Mouse (Mus musculus) brain, embryonic 14.5 days (tissue): ENCODE measurements around the gene Tdgf1. TPM values are rescaled to one million over a fixed set of nuclear protein-coding genes. Genes with fewer than 3 reads are reported as not detected.

ENCODE experiments used
- DNase-seq: peaks from one replicate; pipeline ENCODE4 v3.0.0-alpha.2; 2011; ENCODE audit warnings: low read depth
- CTCF ChIP-seq: fragments of 200-500 bp; IDR thresholded peaks from 2 replicates; pipeline ENCODE4 v1.5.1; 2012; ENCODE audit warnings: inconsistent platforms, mild to moderate bottlenecking, moderate library complexity, borderline replicate concordance; ENCODE audit not compliant: insufficient read depth, insufficient read length; ENCODE audit errors: extremely low read depth
- POLR2A ChIP-seq: fragments of 200-500 bp; IDR thresholded peaks from 2 replicates; pipeline ENCODE4 v1.6.1; 2012; ENCODE audit warnings: mild to moderate bottlenecking, inconsistent platforms, borderline replicate concordance; ENCODE audit not compliant: poor library complexity, insufficient read depth, insufficient read length, severe bottlenecking; ENCODE audit errors: extremely low read depth
- polyA plus RNA-seq: library from polyadenylated mRNA; depleted of rRNA; stranded (reverse); fragments of >200 nt; gene quantifications from 2 replicates; pipeline ENCODE4 v1.2.3, GENCODE M21; 2012

Tdgf1 gene
- polyA plus RNA-seq, 1 experiment = not detected

DNA sequence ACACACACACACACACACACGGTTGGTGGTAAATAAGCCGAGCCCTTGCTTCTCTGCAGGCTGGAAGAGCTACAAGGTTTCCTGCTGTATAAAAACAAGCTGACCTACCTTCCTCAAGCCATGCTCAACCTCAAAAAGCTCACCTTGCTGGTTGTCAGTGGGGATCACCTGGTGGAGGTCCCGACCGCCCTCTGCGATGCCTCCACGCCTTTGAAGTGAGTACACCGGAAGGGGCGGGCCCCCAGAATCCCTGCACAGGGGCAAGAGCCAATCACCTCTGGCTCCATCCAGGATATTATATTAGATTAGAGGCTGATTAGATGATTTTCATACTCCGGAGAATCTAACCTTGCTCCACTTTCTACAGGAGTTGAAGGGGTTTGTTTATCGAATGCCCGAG is 33.5 kb upstream of the Tdgf1 start:
- no peak for DNase-seq
- no peak for TF ChIP-seq POLR2A

DNA sequence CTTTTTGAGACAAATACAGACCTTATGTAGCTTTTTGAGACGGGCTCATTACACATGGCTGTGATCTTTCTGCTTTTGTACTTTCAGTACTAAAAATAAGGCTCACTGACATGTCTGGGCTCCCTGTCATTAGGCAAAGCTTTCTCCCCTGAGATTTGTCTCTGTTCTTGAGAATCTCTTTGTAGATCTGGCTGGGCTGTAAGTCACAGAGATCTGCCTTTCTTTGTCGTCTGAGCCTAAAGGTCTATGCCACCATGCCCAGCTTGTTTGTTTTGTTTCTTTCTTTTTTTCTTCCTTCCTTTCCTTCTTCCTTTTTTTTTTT is 19.9 kb upstream of the Tdgf1 start:
- TF ChIP-seq POLR2A (no peak), CTCF (no peak)
- DNase-seq = no peak

DNA sequence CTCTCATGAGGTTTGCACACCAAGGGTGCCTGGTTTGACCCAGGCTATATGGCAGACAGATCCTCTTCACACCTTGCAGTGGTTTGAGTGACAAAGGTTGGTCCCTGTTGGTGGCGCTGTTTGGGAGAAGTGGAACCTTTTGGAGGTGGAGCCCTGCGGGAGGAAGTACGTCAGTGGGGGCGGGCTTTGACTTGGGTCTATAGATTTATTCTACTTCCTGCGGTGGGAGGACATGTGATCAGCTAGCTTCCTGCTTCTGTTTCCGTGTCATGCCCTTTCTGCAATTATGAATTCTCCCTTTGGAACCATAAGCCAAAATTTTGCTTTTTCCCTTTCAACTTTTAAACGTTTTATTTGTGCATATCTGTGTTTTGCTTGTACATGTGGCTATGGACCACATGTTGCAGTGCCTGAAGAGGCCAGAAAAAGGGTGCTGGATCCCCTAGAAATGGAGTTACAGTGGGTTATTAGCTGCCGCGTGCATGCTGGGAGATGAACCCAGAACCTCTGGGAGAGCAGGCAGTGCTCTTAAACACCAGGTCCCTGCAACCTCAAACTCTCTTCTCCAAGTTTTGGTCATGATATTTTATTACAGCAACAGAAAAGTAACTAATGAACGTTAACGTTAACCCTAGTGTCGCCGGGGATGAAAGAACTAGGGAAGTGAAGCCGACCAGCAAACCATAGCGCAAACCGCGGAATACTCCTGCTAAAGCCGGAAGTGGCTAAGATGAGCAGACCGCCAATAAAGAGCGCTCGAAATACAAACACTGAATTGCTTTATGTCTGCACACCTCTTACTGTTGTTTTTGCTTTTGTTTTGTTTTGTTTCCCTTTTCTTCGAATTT is 19.3 kb upstream of the Tdgf1 start:
- no peak for DNase-seq
- TF ChIP-seq CTCF (no peak), POLR2A (no peak)

- TF ChIP-seq POLR2A (no peak), CTCF (no peak)
These were observed 17.7 kb upstream of the Tdgf1 start for GRCm38 (mm10) chr9:110963566-110964115.

DNA sequence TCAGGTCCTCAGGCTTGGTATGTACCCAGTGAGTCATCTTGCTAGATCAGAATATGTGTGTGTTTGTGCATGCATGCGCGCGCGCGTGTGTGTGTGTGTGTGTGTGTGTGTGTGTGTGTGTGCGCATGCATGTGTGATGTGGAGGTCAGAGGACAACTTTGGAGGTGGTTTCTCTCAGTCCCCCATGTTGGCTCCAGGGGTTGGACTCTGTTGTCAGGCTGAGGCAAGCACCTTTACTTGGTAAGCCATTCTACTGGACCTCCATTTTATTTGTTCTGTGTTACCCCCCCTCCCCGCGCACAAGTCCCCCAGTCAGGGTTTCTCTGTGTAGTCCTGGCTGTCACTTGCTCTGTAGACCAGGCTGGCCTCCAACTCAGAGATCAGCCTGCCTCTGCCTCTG is 15.4 kb upstream of the Tdgf1 start:
- TF ChIP-seq CTCF = no peak
- TF ChIP-seq POLR2A = no peak
- no peak for DNase-seq

More at GRCm38 (mm10) chr9:110963566-110964115, 17.7 kb upstream of the Tdgf1 start:
- DNase-seq = no peak

DNA sequence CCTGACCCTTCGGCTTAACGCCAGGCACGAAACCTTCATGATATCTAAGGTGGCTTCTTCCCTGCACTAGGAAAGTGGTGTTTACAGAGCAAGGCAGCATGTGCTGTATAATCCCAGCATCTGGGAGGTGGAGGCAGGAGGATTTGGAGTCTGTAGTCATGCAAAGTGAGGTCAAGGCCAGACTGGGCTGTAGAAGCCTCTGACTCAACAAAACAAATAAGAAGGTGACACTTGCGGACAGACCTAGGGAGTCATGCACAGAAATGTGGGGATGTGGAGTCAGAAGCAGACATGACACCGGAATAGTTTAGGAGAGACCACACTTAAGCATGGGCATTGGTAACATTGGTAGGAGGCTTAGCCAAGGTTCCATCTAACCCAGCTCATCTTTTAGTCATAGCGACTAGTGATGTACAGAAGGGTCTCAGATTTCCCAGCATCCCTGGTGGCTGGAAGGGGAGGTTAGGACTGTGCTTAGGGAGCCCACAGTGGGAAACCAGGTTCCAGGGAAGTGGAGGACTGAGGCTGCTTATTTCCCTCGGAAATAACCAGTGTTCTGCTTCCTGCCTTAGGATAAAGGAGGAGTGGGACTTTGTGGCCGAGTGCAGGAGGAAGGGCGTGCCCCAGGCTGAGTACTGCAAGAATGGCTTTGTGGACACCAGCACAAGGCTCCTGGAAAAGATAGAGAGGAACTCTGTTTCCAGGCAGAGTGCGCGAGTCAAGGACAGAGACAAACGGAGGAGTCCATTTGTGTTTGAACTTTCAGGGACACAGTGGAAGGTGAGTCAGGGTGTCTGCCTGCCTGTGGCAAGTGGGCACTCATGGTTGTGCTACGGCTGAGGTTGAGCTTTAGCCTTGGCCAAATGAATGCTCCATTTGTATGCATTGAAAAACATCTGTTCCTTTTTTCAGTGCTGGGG is 14.5 kb upstream of the Tdgf1 start:
- TF ChIP-seq POLR2A (no peak), CTCF (no peak)
- DNase-seq = no peak

DNA sequence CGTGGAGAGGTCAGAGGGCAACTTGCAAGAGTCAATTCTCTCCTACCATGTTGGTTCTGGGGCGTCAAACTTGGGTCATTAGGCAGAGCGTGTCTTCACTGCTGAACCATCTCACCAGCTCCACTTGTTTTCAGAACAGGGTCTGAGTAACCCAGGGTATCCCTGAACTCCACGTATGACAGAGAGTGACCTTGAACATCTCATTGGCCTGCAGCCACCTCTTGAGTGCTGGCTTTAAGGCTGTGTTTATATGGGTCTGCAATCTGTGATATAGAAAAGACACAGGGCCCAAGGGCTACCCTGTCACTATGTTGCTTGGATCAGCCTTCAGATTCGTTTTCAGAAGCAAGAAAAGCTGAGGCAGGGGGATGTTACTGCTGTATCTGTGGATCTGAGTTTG is 13.7 kb upstream of the Tdgf1 start:
- no peak for DNase-seq
- no peak for TF ChIP-seq POLR2A

GRCm38 (mm10) chr9:110955962-110956361 is 10.0 kb upstream of the Tdgf1 start:
- TF ChIP-seq POLR2A (no peak), CTCF (no peak)
- no peak for DNase-seq

DNA sequence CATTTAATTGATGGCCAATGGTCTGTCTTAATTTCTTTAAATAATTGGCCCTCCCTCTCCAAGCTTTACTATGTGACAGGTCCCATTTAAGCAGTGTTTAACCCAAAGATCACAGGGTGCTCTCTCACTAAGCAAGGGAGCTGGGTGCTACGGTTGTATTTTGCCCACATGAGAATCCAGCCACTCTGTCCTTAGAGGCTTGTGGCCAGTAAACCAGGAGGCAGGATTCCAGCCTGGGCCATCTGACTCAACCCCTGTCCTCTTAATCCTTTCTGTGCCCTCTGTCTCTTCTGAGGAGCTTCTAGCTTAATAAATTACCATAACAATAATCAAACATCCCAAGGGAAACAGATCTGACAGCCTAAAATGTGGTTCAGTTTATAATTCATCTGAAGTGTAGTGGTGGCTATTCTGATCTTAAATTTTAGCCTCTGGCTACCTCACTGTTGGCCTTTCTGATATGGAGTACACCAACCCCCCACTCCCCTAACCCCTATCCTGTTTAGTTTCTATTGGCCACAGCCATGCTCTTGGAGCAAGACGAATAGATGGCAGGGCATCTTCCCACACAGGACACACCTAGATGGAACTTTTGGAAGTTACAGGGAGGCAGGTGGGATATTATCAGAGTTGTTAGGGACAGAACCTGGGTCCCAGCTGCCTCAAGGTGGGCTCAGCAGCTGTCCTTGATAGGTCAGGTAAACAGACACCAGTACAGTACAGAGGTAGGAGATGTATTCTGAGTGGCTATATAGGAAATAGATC is 8.9 kb upstream of the Tdgf1 start:
- TF ChIP-seq CTCF (no peak), POLR2A (no peak)

DNA sequence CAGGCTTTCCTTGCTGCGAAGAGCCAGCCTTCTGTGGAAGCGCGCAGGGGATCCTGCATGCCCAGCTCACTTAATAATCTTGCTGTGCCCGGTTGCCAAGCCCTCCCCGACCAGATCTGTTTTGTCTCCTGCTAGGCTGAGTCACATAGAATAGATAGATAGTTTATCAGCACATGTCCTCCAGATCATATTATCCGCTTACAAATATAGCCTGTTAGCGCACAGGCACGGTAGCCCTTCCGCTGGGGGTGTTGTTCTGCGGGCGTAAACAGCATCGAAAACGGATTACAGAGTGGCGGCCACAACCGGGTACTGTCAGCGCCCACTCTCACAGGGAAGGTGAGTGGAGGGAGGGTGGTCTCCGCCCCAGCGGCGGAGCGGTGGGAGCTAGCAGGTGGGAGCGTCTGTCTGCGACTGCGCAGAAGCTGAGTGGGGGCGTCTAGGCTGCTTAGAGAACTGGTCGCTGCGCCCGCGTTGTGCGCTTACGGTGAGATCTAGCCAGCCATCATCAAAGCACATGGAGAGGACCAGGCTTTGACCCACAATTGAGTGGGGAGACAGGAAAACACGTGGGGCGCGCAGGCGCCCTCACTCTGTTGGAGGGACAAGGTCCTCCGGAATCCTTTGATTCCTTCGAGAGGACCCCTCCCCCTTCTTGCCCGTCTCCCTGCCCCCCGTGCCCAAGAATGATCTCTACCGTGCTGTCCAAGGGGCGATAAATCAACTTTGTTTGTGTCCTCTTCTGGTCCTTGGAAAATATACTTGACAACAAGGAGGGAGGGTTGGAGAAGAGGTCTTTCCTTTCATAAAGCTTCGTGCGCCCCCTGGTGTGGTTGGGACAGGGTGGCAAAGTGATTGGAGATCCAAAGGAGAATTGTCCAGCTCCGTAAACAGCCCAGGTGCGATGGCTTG is 7.8 kb upstream of the Tdgf1 start:
- DNase-seq = peak; percentile 87
- TF ChIP-seq CTCF = peak; percentile 74
- TF ChIP-seq POLR2A = no peak

More for the DNA sequence above, 8.9 kb upstream of the Tdgf1 start:
- no peak for DNase-seq
